21 mouse cellular contexts compared by ENCODE assay signal in genomic region chr10:96162975-96163706, GRCm38 (mm10). TPM values are rescaled to one million over a fixed set of nuclear protein-coding genes. Genes with fewer than 3 reads are reported as not detected.
DNase-seq lines count a peak whose midpoint lies in the region; ATAC-seq and TF ChIP-seq lines count a peak whose summit lies in the region.
"Had no signal": no experiment of that assay in that cellular context is flagged by ENCODE, and none has a peak within 500 bp of the region (broad histone marks: within the 10 kb centered on the region; RNA-seq: fewer than 3 reads in every experiment).

No protein-coding gene starts in this region.

- DNase-seq in adrenal gland, postnatal 10 days: peak; percentile 47
- no peak for DNase-seq in adrenal gland, postnatal 36 days
- DNase-seq in liver, adult 2 months (ENCODE audit: extremely low read depth, low read depth, low spot score): peak; percentile 32
- DNase-seq in liver: no peak
- no peak for DNase-seq in thymus, adult 18-20 months
- DNase-seq in lung, postnatal 4 days: no peak
- DNase-seq: cerebellum, adult 9-10 months; embryo, embryonic 11 days; heart, postnatal 14 days; kidney, adult 18-20 months; liver, embryonic 13.5 days; lung, postnatal 36 days had no signal

- H3K4me1 ChIP-seq in liver, adult 2 months (ENCODE audit: control insufficient read depth, insufficient read depth, low read length): no peaks in the 10 kb centered on the region
- H3K4me1 ChIP-seq: liver, embryonic 13.5 days had no signal

- 92% methylated on average over 7 of the region's 7 CpGs for WGBS in liver, adult 2 months

- no peak for TF ChIP-seq CTCF in liver, adult 2 months (IDR thresholded peaks at IDR 0.05; ENCODE audit: low read depth, low read length)

- no peaks in the 10 kb centered on the region for H3K79me2 ChIP-seq in liver, adult 2 months (ENCODE audit: control insufficient read depth, insufficient read depth, low read length)
- H3K79me2 ChIP-seq in myocyte (ENCODE audit: control insufficient read depth, insufficient read depth): no peaks in the 10 kb centered on the region

- H3K27me3 ChIP-seq in liver, adult 2 months (ENCODE audit: control insufficient read depth, insufficient read depth, low read length): no peaks in the 10 kb centered on the region
- no peaks in the 10 kb centered on the region for H3K27me3 ChIP-seq in myocyte (ENCODE audit: control insufficient read depth, insufficient read depth, insufficient read length)
- H3K27me3 ChIP-seq: liver, embryonic 13.5 days had no signal

- no peak overlapping the region for H3ac ChIP-seq in myocyte (ENCODE audit: control insufficient read depth, insufficient read length)

- peak; percentile 47; the same call in 1 of the 2 replicates for ATAC-seq in common myeloid progenitor, adult 5-6 weeks (replicated peaks; ENCODE audit: low read depth, poor library complexity, severe bottlenecking)
- ATAC-seq: hindbrain, embryonic 16.5 days had no signal

- no peaks in the 10 kb centered on the region for H3K36me3 ChIP-seq in liver, adult 2 months (ENCODE audit: control insufficient read depth, insufficient read depth, low read length)
- H3K36me3 ChIP-seq in myocyte (ENCODE audit: control insufficient read depth, insufficient read depth): no peaks in the 10 kb centered on the region
- H3K36me3 ChIP-seq: liver, embryonic 13.5 days had no signal

- H3K9ac ChIP-seq in liver, adult 2 months (ENCODE audit: low read depth, low read length): no peak overlapping the region
- H3K9ac ChIP-seq: liver, embryonic 13.5 days had no signal

- no peak for TF ChIP-seq POLR2A in liver, adult 2 months (IDR thresholded peaks at IDR 0.05; ENCODE audit: extremely low read depth, insufficient read depth, low read length)
- TF ChIP-seq POLR2A in myocyte (IDR thresholded peaks at IDR 0.05; ENCODE audit: insufficient read length, low read depth): no peak

- H3K4me2 ChIP-seq in myocyte (ENCODE audit: low read depth): peak overlapping the region; percentile 59
- H3K4me2 ChIP-seq: liver, embryonic 13.5 days had no signal

- H3K27ac ChIP-seq in liver, adult 2 months (replicated peaks; ENCODE audit: insufficient read depth, low read depth, low read length): no peak overlapping the region
- H3K27ac ChIP-seq: liver, embryonic 13.5 days had no signal

- H3K4me3 ChIP-seq in liver, adult 2 months (ENCODE audit: insufficient read depth, low read depth, low read length): no peak overlapping the region
- no peak overlapping the region for H3K4me3 ChIP-seq in myocyte
- H3K4me3 ChIP-seq: liver, embryonic 13.5 days had no signal

TF ChIP-seq in myocyte, 11 proteins besides CTCF, POLR2A, EP300 and RAD21:
- TF ChIP-seq CEBPB (IDR thresholded peaks at IDR 0.05; ENCODE audit: insufficient read depth, poor library complexity, severe bottlenecking) (0 out of 2 replicates have a peak, but pooled peaks have one; percentile 34), SRF (IDR thresholded peaks at IDR 0.05; ENCODE audit: control insufficient read depth, insufficient read length, low read depth) (no peak), POLR2AphosphoS2 (IDR thresholded peaks at IDR 0.05; ENCODE audit: insufficient read length, low read depth) (no peak), REST (IDR thresholded peaks at IDR 0.05; ENCODE audit: insufficient read depth, insufficient read length) (no peak)
TF ChIP-seq in myocyte: peak in this region for 1.

RNA-seq across cellular contexts. Expression of gene Gm5426, which starts 26.7 kb away (rescaled TPM):
- not detected for total RNA-seq in adrenal gland, postnatal 10 days (2021)
- total RNA-seq in adrenal gland, postnatal 36 days (2021): not detected
- total RNA-seq in liver, adult 2 months (2014; rRNA removed): not detected in 2 replicates
- not detected in 2 replicates for polyA plus RNA-seq in liver, adult 2 months (2012; rRNA removed)
- not detected in 2 replicates for total RNA-seq in common myeloid progenitor, adult 5-6 weeks (2017)
- polyA plus RNA-seq in myocyte (2012; fragmentation: generic; extraction: Trizol): not detected
- total RNA-seq: heart, postnatal 14 days; layer of hippocampus, adult 18-20 months; left cerebral cortex, adult 8-10 months; midbrain, postnatal 0 days had no signal
- polyA plus RNA-seq: brain, embryonic 14.5 days; hindbrain, embryonic 16.5 days; liver, embryonic 13.5 days; midbrain, postnatal 0 days; neural tube, embryonic 14.5 days; thymus, postnatal 0 days had no signal

Comparison
In these comparisons a context has a peak if more than half of its experiments do, and no peak if none do; other contexts are left out.
1. DNase-seq: peak in adrenal gland, postnatal 10 days (single experiment) and liver, adult 2 months (single experiment); none in adrenal gland, postnatal 36 days (0 of 2), liver (single experiment), thymus, adult 18-20 months (0 of 2) and lung, postnatal 4 days (0 of 2).